Mouse (Mus musculus) hindbrain, embryonic 11.5 days (tissue): ENCODE data around the gene Krtap5-5. TPM values are rescaled to one million over a fixed set of nuclear protein-coding genes. Genes with fewer than 3 reads are reported as not detected.

Experiments used
- ATAC-seq: fragments of 200-750 bp; cut with Nextera tagmentation; 2 replicates; pipeline ENCODE4 v1.8.0; 2017; ENCODE audit warnings: mild to moderate bottlenecking, moderate TSS enrichment, moderate library complexity; ENCODE audit not compliant: low FRiP score
- DNase-seq: peaks from one replicate; pipeline ENCODE4 v3.0.0-alpha.2; 2015; ENCODE audit warnings: low spot score
- H3K27ac ChIP-seq: fragments of 300-500 bp; sonication (generic); 2 replicates; pipeline ENCODE4 v1.5.1; 2014; ENCODE audit warnings: mild to moderate bottlenecking, low read depth, low read length
- H3K27me3 ChIP-seq: fragments of 300-500 bp; sonication (generic); 2 replicates; pipeline ENCODE4 v1.6.1; 2014; ENCODE audit warnings: mild to moderate bottlenecking, low read length, moderate library complexity, mixed read lengths; ENCODE audit not compliant: control insufficient read depth, insufficient read depth
- H3K36me3 ChIP-seq: fragments of 300-500 bp; sonication (generic); 2 replicates; pipeline ENCODE4 v1.6.1; 2014; ENCODE audit warnings: mild to moderate bottlenecking, low read length, moderate library complexity, mixed read lengths; ENCODE audit not compliant: control insufficient read depth, insufficient read depth
- H3K4me1 ChIP-seq: fragments of 300-500 bp; sonication (generic); replicated peaks from 2 replicates; pipeline ENCODE4 v1.6.1; 2014; ENCODE audit warnings: low read length, mixed read lengths; ENCODE audit not compliant: control insufficient read depth, insufficient read depth
- H3K4me2 ChIP-seq: fragments of 300-500 bp; sonication (generic); replicated peaks from 2 replicates; pipeline ENCODE4 v1.6.1; 2014; ENCODE audit warnings: mild to moderate bottlenecking, low read depth, low read length
- H3K4me3 ChIP-seq: fragments of 300-500 bp; sonication (generic); 2 replicates; pipeline ENCODE4 v1.5.1; 2014; ENCODE audit warnings: low read depth, low read length
- H3K9ac ChIP-seq: fragments of 300-500 bp; sonication (generic); 2 replicates; pipeline ENCODE4 v1.6.1; 2014; ENCODE audit warnings: low read depth, low read length
- H3K9me3 ChIP-seq: fragments of 300-500 bp; sonication (generic); 2 replicates; pipeline ENCODE4 v1.6.1; 2016; ENCODE audit warnings: low read length; ENCODE audit not compliant: control insufficient read depth
- WGBS: fragments of 180-500 bp; shearing (Covaris S2); extraction: QIAGEN DNeasy Blood & Tissue Kit; methylation state at CpG from one replicate; pipeline ENCODE4 v1.1.7; 2014; 5-methylcytosine and 5-hydroxymethylcytosine counted together
- polyA plus RNA-seq: library from polyadenylated mRNA; unstranded; fragments of >200 nt; fragmentation: Nextera tagmentation; extraction: Ambion mirVana; gene quantifications from 2 replicates; pipeline ENCODE4 v1.2.1, GENCODE M21; 2014

Krtap5-5 gene
- polyA plus RNA-seq, 1 experiment from 2014 or later: not detected

GRCm38 (mm10) chr7:142181021-142181420 is 48.8 kb downstream of the Krtap5-5 start:
- no peak for ATAC-seq
- 67% methylated on average over 1 of the region's 1 CpGs for WGBS

More at GRCm38 (mm10) chr7:142181021-142181420, 48.8 kb downstream of the Krtap5-5 start:
- DNase-seq: no peak
- no peaks in the 10 kb centered on the region for H3K9me3 ChIP-seq
- no peaks in the 10 kb centered on the region for H3K36me3 ChIP-seq
- H3K4me2 ChIP-seq: no peak overlapping the region
- no peak overlapping the region for H3K9ac ChIP-seq
- no peak overlapping the region for H3K27ac ChIP-seq
- no peaks in the 10 kb centered on the region for H3K4me1 ChIP-seq
- H3K4me3 ChIP-seq: no peak overlapping the region
- H3K27me3 ChIP-seq: no peaks in the 10 kb centered on the region

Other genes starting within 250 kb of the Krtap5-5 start
- 53.3 and 59.8 TPM in 2 replicates for gene Mob2, start 168.9 kb downstream of the Krtap5-5 start, polyA plus RNA-seq
- 19.1 and 20.9 TPM in 2 replicates for gene Dusp8, start 134.1 kb downstream of the Krtap5-5 start, polyA plus RNA-seq
- gene Gm45618, start 109.2 kb downstream of the Krtap5-5 start, polyA plus RNA-seq: not detected in 2 replicates
- not detected in 2 replicates for gene Gm39115, start 93.9 kb downstream of the Krtap5-5 start, polyA plus RNA-seq
- gene Gm45337, start 85.4 kb downstream of the Krtap5-5 start, polyA plus RNA-seq: not detected in 2 replicates
- not detected in 2 replicates for gene Gm29735, start 72.9 kb downstream of the Krtap5-5 start, polyA plus RNA-seq
- gene Gm4553, start 64.2 kb downstream of the Krtap5-5 start, polyA plus RNA-seq: not detected in 2 replicates
- gene Krtap5-2, start 54.0 kb downstream of the Krtap5-5 start, polyA plus RNA-seq: not detected in 2 replicates
- not detected in 2 replicates for gene Gm10153, start 39.6 kb downstream of the Krtap5-5 start, polyA plus RNA-seq
- gene Krtap5-3, start 28.6 kb downstream of the Krtap5-5 start, polyA plus RNA-seq: not detected in 2 replicates
- gene Gm7579, start 18.1 kb downstream of the Krtap5-5 start, polyA plus RNA-seq: not detected in 2 replicates
- not detected in 2 replicates for gene Gm40460, start 11.1 kb upstream of the Krtap5-5 start, polyA plus RNA-seq
- not detected in 2 replicates for gene Gm2431, start 28.4 kb upstream of the Krtap5-5 start, polyA plus RNA-seq
- not detected in 2 replicates for gene Gm4559, start 44.4 kb upstream of the Krtap5-5 start, polyA plus RNA-seq
- gene Krtap5-1, start 67.1 kb upstream of the Krtap5-5 start, polyA plus RNA-seq: not detected in 2 replicates
- gene Krtap5-4, start 73.6 kb upstream of the Krtap5-5 start, polyA plus RNA-seq: not detected in 2 replicates
- 0.39 and 0.47 TPM in 2 replicates for gene Ifitm10, start 143.8 kb upstream of the Krtap5-5 start, polyA plus RNA-seq
- not detected in 2 replicates for gene Gm49369, start 152.7 kb upstream of the Krtap5-5 start, polyA plus RNA-seq
- 168 and 200 TPM in 2 replicates for gene Ctsd, start 158.1 kb upstream of the Krtap5-5 start, polyA plus RNA-seq
- gene Syt8, start 204.9 kb upstream of the Krtap5-5 start, polyA plus RNA-seq: not detected in 2 replicates
- gene Tnni2, start 211.8 kb upstream of the Krtap5-5 start, polyA plus RNA-seq: 1.4 and 1.7 TPM in 2 replicates
- gene Lsp1, start 230.8 kb upstream of the Krtap5-5 start, polyA plus RNA-seq: 16.1 and 18.7 TPM in 2 replicates